Mouse (Mus musculus) lung, adult 2 months (tissue): ENCODE measurements around the gene Tcam1.

Experiments
- CTCF ChIP-seq: fragments of 200-500 bp; IDR thresholded peaks from 2 replicates; pipeline ENCODE4 v1.5.1; 2011; ENCODE audit warnings: mild to moderate bottlenecking, low read length, control low read depth; ENCODE audit not compliant: insufficient read depth
- POLR2A ChIP-seq: fragments of 200-500 bp; IDR thresholded peaks from 2 replicates; pipeline ENCODE4 v1.6.1; 2011; ENCODE audit warnings: low read depth, mild to moderate bottlenecking, control low read depth, low read length, borderline replicate concordance; ENCODE audit errors: extremely low read depth

DNA sequence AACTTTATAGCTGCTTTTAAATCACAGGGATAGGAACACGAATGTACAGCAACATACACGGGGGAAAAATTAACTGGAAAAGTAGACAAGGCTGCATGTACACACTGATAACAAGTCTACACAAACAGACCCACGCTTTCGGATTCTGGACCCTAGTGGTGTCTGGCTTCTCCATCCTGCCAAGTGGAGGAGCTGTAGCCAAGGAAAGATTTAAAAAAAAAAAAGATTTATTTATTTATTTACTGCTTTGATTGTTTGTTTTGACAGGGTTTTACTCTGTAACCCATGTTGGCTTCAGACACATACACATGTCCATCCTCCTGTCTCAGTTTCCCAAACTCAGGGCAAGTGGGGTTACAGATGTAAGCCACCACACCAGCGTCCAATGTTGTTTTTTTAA lies 31.0 kb downstream of the Tcam1 start:
- TF ChIP-seq POLR2A (no peak), CTCF (no peak)
